Mouse (Mus musculus) forebrain, embryonic 15.5 days (tissue): Measurements from ENCODE around the gene Timmdc1. TPM values are rescaled to one million over a fixed set of nuclear protein-coding genes. Genes with fewer than 3 reads are reported as not detected.
A peak's percentile ranks its signal among the peaks of the same experiment; 100 is the strongest.
"Not testable (repeated sequence)": the region's sequence is repeated elsewhere in the genome, so short reads cannot be mapped to it uniquely, and the experiment has no call there.

Source experiments
- ATAC-seq: fragments of 200-750 bp; cut with Nextera tagmentation; replicated peaks from 2 replicates; pipeline ENCODE4 v1.8.0; 2017; ENCODE audit warnings: mild to moderate bottlenecking, moderate TSS enrichment, moderate library complexity
- H3K27ac ChIP-seq: fragments of 300-500 bp; sonication (generic); replicated peaks from 2 replicates; pipeline ENCODE4 v1.5.1; 2015; ENCODE audit warnings: mild to moderate bottlenecking, inconsistent platforms
- H3K27me3 ChIP-seq: fragments of 300-500 bp; sonication (generic); 2 replicates; pipeline ENCODE4 v1.6.1; 2015; ENCODE audit warnings: inconsistent platforms
- H3K36me3 ChIP-seq: fragments of 300-500 bp; sonication (generic); 2 replicates; pipeline ENCODE4 v1.6.1; 2015; ENCODE audit warnings: mild to moderate bottlenecking, inconsistent platforms
- H3K4me1 ChIP-seq: fragments of 300-500 bp; sonication (generic); 2 replicates; pipeline ENCODE4 v1.6.1; 2015; ENCODE audit warnings: inconsistent platforms
- H3K4me2 ChIP-seq: fragments of 300-500 bp; sonication (generic); replicated peaks from 2 replicates; pipeline ENCODE4 v1.6.1; 2015; ENCODE audit warnings: mild to moderate bottlenecking, inconsistent platforms
- H3K4me3 ChIP-seq: fragments of 300-500 bp; sonication (generic); 2 replicates; pipeline ENCODE4 v1.5.1; 2015; ENCODE audit warnings: mild to moderate bottlenecking, inconsistent platforms
- H3K9ac ChIP-seq: fragments of 300-500 bp; sonication (generic); replicated peaks from 2 replicates; pipeline ENCODE4 v1.6.1; 2015; ENCODE audit warnings: mild to moderate bottlenecking, inconsistent platforms
- H3K9me3 ChIP-seq: fragments of 300-500 bp; sonication (generic); 2 replicates; pipeline ENCODE4 v1.6.1; 2016; ENCODE audit warnings: inconsistent platforms
- WGBS: fragments of 180-500 bp; shearing (Covaris S2); methylation state at CpG from one replicate; pipeline ENCODE4 v1.1.7; 2015; ENCODE audit warnings: mixed read lengths; 5-methylcytosine and 5-hydroxymethylcytosine counted together
- polyA plus RNA-seq: library from polyadenylated mRNA; unstranded; fragments of >200 nt; fragmentation: Nextera tagmentation; extraction: Ambion mirVana; gene quantifications from 2 replicates; pipeline ENCODE4 v1.2.1, GENCODE M21; 2015

The Timmdc1 gene
- polyA plus RNA-seq, 1 experiment from 2014 or later, result 39.3 TPM

GRCm38 (mm10) chr16:38483582-38484309 lies 38.7 kb downstream of the Timmdc1 start:
- H3K9me3 ChIP-seq, result no peaks in the 10 kb centered on the region; the same call in 1 of the 2 replicates
- H3K4me3 ChIP-seq, result peak overlapping the region; percentile 38
- ATAC-seq, result peak; percentile 32; the same call in 1 of the 2 replicates
- peak overlapping the region; percentile 15; the same call in 1 of the 2 replicates for H3K9ac ChIP-seq
- H3K4me1 ChIP-seq, result 0 out of 2 replicates have a peak, but pooled peaks cover 5% of the 10 kb centered on the region
- no peak overlapping the region for H3K27ac ChIP-seq
- H3K4me2 ChIP-seq, result peak overlapping the region; percentile 52
- no peaks in the 10 kb centered on the region for H3K27me3 ChIP-seq
- 46% methylated on average over 40 of the region's 42 CpGs for WGBS
- no peaks in the 10 kb centered on the region for H3K36me3 ChIP-seq

GRCm38 (mm10) chr16:38482780-38483562 lies 39.5 kb downstream of the Timmdc1 start:
- 22% methylated on average over 32 of the region's 32 CpGs for WGBS
- H3K4me3 ChIP-seq, result peak overlapping the region; percentile 38
- peak overlapping the region; percentile 52 for H3K4me2 ChIP-seq
- no peaks in the 10 kb centered on the region for H3K27me3 ChIP-seq
- H3K9me3 ChIP-seq, result no peaks in the 10 kb centered on the region; the same call in 1 of the 2 replicates
- peak; percentile 66 for ATAC-seq
- no peak overlapping the region for H3K27ac ChIP-seq
- 0 out of 2 replicates have a peak, but pooled peaks cover 5% of the 10 kb centered on the region for H3K4me1 ChIP-seq
- no peaks in the 10 kb centered on the region for H3K36me3 ChIP-seq
- peak overlapping the region; percentile 15; the same call in 1 of the 2 replicates for H3K9ac ChIP-seq

- H3K4me2 ChIP-seq, result no peak overlapping the region
- no peaks in the 10 kb centered on the region for H3K36me3 ChIP-seq
- no peak overlapping the region for H3K4me3 ChIP-seq
- no peak for ATAC-seq
- no peaks in the 10 kb centered on the region for H3K27me3 ChIP-seq
- H3K27ac ChIP-seq, result no peak overlapping the region
- H3K9ac ChIP-seq, result no peak overlapping the region
- H3K4me1 ChIP-seq, result peaks cover 14% of the 10 kb centered on the region; the same call in 1 of the 2 replicates
- no peaks in the 10 kb centered on the region; the same call in 1 of the 2 replicates for H3K9me3 ChIP-seq
- WGBS, result 80% methylated on average over 4 of the region's 4 CpGs
These were observed 41.1 kb downstream of the Timmdc1 start for GRCm38 (mm10) chr16:38481327-38481726.

- H3K27me3 ChIP-seq, result no peaks in the 10 kb centered on the region
- no peak overlapping the region for H3K4me3 ChIP-seq
- no peak for ATAC-seq
- H3K4me1 ChIP-seq, result peaks cover 12% of the 10 kb centered on the region; the same call in 1 of the 2 replicates
- H3K9me3 ChIP-seq, result no peaks in the 10 kb centered on the region; the same call in 1 of the 2 replicates
- no peaks in the 10 kb centered on the region for H3K36me3 ChIP-seq
- no peak overlapping the region for H3K4me2 ChIP-seq
- 90% methylated on average over 3 of the region's 3 CpGs for WGBS
- no peak overlapping the region for H3K27ac ChIP-seq
- H3K9ac ChIP-seq, result no peak overlapping the region
These were observed 44.2 kb downstream of the Timmdc1 start for GRCm38 (mm10) chr16:38478296-38478695.

GRCm38 (mm10) chr16:38477241-38477608 lies 45.2 kb downstream of the Timmdc1 start:
- not testable (repeated sequence) for H3K9me3 ChIP-seq, H3K27ac ChIP-seq, H3K36me3 ChIP-seq, H3K27me3 ChIP-seq
- Histone ChIP-seq H3K4me3 (peak overlapping the region; percentile 40), H3K4me2 (peak overlapping the region; percentile 68), H3K4me1 (peaks cover 11% of the 10 kb centered on the region; the same call in 1 of the 2 replicates), H3K9ac (peak overlapping the region; percentile 34; the same call in 1 of the 2 replicates)
- ATAC-seq, result 0 out of 2 replicates have a peak, but pooled peaks have one; percentile 29
- 62% methylated on average over 14 of the region's 14 CpGs for WGBS

GRCm38 (mm10) chr16:38476312-38477240 lies 45.9 kb downstream of the Timmdc1 start:
- Histone ChIP-seq H3K9me3 (no peaks in the 10 kb centered on the region; the same call in 1 of the 2 replicates), H3K36me3 (no peaks in the 10 kb centered on the region), H3K27me3 (no peaks in the 10 kb centered on the region), H3K9ac (peak overlapping the region; percentile 34), H3K4me3 (peak overlapping the region; percentile 40), H3K27ac (no peak overlapping the region), H3K4me1 (peaks cover 11% of the 10 kb centered on the region; the same call in 1 of the 2 replicates), H3K4me2 (peak overlapping the region; percentile 68)
- WGBS, result 11% methylated on average over 34 of the region's 34 CpGs
- ATAC-seq, result peak; percentile 48

GRCm38 (mm10) chr16:38475681-38476311 lies 46.7 kb downstream of the Timmdc1 start:
- peaks cover 11% of the 10 kb centered on the region; the same call in 1 of the 2 replicates for H3K4me1 ChIP-seq
- no peak overlapping the region for H3K9ac ChIP-seq
- ATAC-seq, result no peak
- no peaks in the 10 kb centered on the region; the same call in 1 of the 2 replicates for H3K9me3 ChIP-seq
- no peak overlapping the region for H3K27ac ChIP-seq
- H3K4me2 ChIP-seq, result peak overlapping the region; percentile 68
- H3K4me3 ChIP-seq, result no peak overlapping the region
- H3K27me3 ChIP-seq, result no peaks in the 10 kb centered on the region
- WGBS, result 62% methylated on average over 4 of the region's 4 CpGs
- H3K36me3 ChIP-seq, result no peaks in the 10 kb centered on the region

- Histone ChIP-seq H3K9me3 (no peaks in the 10 kb centered on the region), H3K27ac (no peak overlapping the region), H3K36me3 (no peaks in the 10 kb centered on the region), H3K4me1 (peaks cover 11% of the 10 kb centered on the region; the same call in 1 of the 2 replicates), H3K4me2 (no peak overlapping the region), H3K4me3 (no peak overlapping the region), H3K27me3 (no peaks in the 10 kb centered on the region), H3K9ac (no peak overlapping the region)
- no peak for ATAC-seq
- whole genome bisulfite sequencing, result 91% methylated on average over 9 of the region's 9 CpGs
These were observed 47.7 kb downstream of the Timmdc1 start for GRCm38 (mm10) chr16:38474677-38475286.

GRCm38 (mm10) chr16:38473661-38474060 lies 48.8 kb downstream of the Timmdc1 start:
- H3K9me3 ChIP-seq, result no peaks in the 10 kb centered on the region
- no peak overlapping the region for H3K4me3 ChIP-seq
- ATAC-seq, result no peak
- H3K27me3 ChIP-seq, result no peaks in the 10 kb centered on the region
- 94% methylated on average over 5 of the region's 5 CpGs for WGBS
- no peak overlapping the region for H3K9ac ChIP-seq
- no peaks in the 10 kb centered on the region for H3K36me3 ChIP-seq
- no peak overlapping the region for H3K4me2 ChIP-seq
- peaks cover 11% of the 10 kb centered on the region; the same call in 1 of the 2 replicates for H3K4me1 ChIP-seq
- no peak overlapping the region for H3K27ac ChIP-seq

GRCm38 (mm10) chr16:38472507-38472873 lies 50.0 kb downstream of the Timmdc1 start:
- no peak overlapping the region for H3K4me3 ChIP-seq
- WGBS, result 94% methylated on average over 5 of the region's 5 CpGs
- no peaks in the 10 kb centered on the region for H3K27me3 ChIP-seq
- H3K36me3 ChIP-seq, result no peaks in the 10 kb centered on the region
- no peak for ATAC-seq
- H3K4me2 ChIP-seq, result no peak overlapping the region
- peaks cover 11% of the 10 kb centered on the region; the same call in 1 of the 2 replicates for H3K4me1 ChIP-seq
- H3K27ac ChIP-seq, result no peak overlapping the region
- H3K9me3 ChIP-seq, result no peaks in the 10 kb centered on the region
- H3K9ac ChIP-seq, result no peak overlapping the region
